Mouse (Mus musculus): ENCODE data around the gene Ptges3l. TPM values are rescaled to one million over a fixed set of nuclear protein-coding genes. Genes with fewer than 3 reads are reported as not detected.
"Not testable (repeated sequence)": the region's sequence is repeated elsewhere in the genome, so short reads cannot be mapped to it uniquely, and the experiment has no call there.

Gene Ptges3l
- total RNA-seq, 4 experiments from 2014 or later = 82.1 to 86.1 (median 84.0) TPM

DNA sequence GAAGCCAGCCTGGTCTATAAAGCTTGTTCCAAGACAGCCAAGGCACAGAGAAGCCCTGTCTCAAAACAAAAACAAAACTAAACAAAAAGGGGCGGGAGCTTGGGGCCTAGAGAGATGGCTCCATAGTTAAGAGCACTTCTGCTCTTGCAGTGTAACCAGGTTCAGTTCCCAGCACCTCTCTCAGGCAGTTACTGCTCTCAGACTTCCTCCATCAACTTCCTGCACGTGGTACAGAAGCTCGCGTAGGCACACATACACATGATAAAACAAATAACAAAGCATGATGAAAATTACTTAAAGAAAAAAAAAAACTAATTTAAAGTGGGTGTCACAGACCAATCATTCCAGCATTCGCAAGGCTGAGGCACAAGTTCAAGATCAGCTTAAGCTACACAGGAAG lies 5.0 kb downstream of the Ptges3l start:
- DNase-seq (ENCODE audit: low spot score in 2 of 2) = no peak

DNA sequence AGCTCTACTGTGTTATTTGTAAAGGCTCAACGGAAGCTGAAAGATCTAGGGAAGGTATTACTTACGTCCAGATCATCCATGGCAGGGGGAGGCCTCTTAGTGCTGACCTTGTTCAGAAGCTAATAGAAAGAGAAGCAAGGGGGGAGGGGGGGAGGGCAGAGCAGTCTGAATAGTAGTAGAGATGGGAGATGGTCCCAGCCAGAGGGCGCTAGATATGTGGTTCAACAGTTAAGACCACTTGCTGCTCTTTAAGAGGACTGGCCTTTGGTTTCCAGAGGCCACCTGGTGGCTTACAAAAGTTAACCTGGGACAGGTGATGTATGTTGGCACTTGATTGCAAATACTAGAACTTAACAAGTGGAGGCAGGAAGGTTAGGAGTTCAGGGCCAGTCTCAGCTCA lies 5.5 kb downstream of the Ptges3l start:
- no peak for DNase-seq (ENCODE audit: low spot score in 2 of 2)

DNA sequence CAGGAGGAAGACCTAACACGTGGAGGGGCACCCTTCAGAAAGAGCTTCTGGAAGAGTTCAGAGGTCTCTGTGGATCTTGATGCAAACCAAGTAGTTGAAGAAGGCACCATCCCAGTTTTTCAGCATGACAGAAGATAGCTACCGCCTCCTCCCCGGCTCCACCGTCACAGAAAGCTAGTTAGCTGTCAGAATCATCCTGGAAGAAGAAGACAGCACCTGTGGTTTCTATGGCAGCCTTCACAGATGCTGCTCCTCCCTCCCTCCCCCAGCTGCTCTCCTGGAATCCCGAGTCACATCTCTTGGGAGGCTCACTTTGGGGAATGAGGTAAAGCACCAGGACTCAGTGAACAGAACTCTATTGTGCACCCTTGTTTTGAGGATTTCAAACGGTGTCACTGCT lies 6.1 kb downstream of the Ptges3l start:
- no peak for DNase-seq (ENCODE audit: low spot score in 2 of 2)

DNA sequence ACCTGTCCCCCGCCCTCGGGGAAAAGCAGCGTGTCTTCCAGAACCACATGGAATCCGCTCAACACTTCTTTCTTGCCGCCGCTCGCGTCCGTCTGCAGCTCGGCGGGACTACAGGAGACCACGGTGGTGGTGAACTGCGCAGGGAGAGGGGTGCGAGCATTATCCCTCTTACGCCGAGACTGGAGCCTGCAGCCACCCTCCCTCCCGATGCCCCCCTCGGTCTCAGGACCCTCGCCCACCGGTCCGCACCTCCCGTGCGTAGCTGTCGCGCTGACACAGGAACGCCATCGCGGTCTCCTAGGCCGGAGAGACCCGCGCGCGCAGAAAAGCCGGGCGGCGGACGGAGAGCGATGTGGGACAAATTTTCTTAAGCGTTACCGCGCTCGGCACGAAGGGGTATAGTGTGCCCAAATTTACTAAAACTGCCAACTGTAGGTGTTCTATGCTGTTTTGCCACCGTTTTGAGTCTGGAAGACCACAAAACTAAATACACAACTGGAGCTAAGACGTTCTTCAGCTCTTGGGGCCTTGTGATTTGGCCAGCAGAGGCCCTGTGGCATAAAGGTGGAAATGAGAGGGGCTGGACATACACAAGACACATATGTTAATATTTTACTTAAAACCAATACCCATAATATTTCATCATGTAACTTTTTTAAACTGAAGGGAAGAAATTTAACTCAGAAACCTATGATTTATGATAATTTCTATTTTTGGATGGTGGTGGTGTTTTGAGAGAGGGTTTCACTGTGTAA lies 7.9 kb downstream of the Ptges3l start, which contains the start of gene Aarsd1:
Aarsd1 (minus strand) TSS at position 515 of the 755 bp plus-strand sequence.
- DNase-seq (ENCODE audit: low spot score in 2 of 2) = peak; percentile 67 to 77

DNA sequence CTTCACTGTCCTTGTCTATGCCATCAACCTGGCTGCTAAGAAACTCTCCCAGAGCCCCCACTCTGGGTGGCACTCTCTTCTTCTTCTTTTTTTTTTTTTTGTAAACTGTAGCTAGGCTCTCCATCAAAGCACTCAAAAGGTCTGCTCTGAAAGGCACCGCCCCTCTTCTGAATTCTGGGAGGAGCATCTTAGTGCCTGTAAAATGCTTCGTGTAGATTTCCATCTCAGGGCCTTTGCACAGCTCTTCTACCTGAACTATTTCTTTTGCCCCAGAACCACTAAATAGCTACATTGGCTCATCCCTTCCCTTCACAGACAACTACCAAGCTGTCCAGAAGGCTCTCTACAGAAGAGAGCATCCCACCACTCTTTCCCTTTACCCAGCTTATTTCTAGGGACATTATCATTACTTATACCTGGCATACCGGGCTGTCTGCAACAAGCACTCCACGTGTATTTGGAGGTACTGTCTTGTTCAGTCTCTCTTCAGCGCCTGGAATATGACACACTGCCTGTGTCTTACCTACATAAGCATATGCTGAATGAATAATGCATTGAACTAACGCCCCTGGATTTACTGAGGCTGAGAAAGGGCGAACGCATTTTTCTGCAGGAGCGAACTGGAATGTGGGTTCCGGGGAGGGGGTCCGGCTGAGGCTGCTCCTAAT lies 8.6 kb downstream of the Ptges3l start:
- no peak for DNase-seq (ENCODE audit: low spot score in 2 of 2)

DNA sequence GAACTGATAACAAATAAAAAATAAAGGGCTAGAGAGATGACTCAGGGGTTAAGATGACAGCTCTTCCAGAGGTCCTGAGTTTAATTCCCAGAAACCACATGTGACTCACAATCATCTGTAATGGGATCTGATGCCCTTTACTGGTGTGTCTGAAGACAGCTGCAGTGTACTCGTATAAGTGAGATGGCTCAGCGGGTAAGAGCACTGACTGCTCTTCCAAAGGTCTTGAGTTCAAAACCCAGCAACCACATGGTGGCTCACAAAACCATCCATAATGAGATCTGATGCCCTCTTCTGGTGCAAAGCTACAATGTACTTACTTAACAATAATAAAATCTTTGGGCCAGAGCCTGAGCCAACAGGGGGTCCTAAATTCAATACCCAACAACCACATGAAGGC lies 9.8 kb downstream of the Ptges3l start:
- no peak for DNase-seq (ENCODE audit: low spot score in 2 of 2)

DNA sequence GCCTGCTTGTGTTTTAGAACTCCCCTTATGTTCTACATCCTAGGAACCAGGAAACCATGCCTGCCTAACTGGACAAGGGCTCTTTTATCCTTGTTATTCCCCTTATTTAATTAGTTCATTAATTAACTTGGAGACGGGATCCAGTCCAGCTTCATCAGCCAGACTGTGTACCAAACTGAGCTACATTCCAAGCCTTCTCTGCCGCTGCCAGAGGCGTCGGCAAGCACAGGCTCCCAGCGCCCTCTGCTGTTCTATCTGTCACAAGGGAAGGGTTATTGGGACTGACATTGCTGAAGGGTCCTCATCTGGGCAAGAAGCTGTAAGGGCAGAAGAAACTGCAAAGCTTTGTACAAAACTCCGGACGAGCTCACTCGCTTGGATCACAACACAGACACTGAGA lies 30.0 kb downstream of the Ptges3l start:
- DNase-seq (ENCODE audit: low spot score in 2 of 2) = peak; percentile 28 to 32

DNA sequence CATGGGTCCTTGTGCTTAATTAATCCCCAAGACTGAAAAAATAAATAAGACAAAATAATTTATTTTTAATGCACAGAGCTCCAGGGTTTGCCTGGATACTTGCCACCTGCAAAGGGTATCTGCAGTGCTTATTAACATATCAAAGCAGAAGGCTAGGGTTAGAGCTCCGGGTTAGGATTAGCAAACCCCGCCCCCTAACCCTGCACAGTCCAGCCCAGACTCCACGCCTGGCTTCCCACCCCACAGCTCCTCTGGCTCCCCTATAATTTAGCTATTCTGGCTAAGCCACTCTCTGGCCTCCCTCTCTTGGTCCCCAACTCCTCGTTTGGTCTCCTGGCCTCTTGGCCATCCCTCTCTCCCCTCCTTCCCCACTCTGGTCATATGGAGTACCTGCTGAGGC lies 43.3 kb downstream of the Ptges3l start:
- no peak for DNase-seq (ENCODE audit: low spot score in 2 of 2)

DNA sequence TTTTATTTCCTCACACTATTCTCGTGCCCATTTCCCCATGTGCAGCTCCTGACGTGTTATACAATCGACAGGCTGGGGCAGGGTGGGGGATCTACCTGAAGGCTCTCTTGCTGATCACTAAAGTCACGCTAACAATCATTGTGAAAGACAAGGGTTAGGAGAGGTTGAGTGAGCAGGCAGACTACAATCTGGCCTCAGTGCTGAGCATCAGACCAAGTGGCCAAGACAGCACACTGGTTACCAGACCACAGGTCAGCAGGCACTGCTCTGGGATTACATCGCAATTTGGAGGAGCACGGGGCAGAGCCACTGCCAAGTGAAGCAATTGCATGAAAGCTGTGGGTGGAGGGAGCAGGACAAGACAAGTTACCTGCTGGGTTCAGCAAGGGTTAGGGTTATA lies 46.2 kb downstream of the Ptges3l start:
- no peak for DNase-seq (ENCODE audit: low spot score in 2 of 2)

DNA sequence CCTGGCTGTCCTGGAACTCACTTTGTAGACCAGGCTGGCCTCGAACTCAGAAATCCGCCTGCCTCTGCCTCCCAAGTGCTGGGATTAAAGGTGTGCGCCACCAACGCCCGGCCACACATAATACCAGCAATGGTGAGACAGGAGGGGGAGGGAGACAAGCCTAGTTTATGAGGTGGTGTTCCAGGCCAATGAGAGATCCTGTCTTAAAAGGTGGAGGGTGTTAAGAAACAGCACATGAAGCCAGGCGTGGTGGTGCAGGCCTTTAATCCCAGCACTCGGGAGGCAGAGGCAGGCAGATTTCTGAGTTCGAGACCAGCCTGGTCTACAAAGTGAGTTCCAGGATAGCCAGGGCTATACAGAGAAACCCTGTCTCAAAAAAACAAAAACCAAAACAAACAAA lies 46.9 kb downstream of the Ptges3l start:
- not testable (repeated sequence) for DNase-seq (ENCODE audit: low spot score in 2 of 2)

DNA sequence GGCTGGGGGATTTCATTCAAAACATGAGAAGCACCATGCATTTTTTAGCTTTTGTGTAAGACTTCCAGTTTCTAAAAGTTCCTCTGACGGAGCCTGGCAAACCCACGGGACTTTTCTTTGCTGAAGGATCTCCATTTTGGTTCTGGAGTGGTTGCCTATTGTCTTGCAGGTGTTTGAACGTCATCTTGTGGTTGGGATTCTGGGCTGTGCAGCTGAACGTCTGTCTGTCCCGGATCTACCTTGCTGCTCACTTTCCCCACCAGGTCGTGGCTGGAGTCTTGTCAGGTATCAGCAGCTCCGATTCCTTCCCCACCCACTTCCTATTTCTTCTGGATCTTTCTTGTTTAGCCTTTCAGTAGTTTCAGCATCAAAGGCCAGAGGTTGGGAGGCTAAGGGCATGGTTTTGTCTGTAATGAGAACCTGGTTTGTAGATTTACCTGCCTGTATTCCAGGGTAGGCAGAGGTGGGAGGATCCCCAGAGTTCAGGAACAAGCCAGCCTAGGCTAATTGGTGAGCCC lies 50.7 kb downstream of the Ptges3l start:
- DNase-seq (ENCODE audit: low spot score in 2 of 2) = no peak

DNA sequence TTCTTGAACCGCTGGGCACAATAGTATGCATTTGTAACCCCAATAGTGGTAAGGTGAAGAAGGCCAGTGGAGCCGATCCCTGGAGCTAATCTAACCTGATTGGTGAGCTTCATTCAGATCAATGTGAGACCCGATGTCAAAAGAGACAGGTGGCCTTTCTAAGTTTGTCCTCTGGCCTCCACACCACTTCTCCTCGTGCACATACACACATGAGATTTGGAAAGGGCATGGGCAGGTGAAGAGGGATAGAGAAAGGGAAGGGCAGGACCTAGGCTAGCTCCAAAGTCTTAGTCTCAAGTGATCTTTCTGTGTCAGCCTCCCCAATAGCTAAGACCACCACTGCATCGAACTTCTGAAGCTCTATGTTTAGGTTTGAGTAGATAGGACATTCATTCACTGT lies 55.0 kb downstream of the Ptges3l start:
- no peak for DNase-seq (ENCODE audit: low spot score in 2 of 2)

Small RNAs within 50 kb of the gene (microRNA-seq; reads per million reads assigned to microRNA genes)
- gene Mir6929 = 4.2 reads per million

Other genes with a start within 250 kb of the Ptges3l start
- gene Ccr10, start 249.9 kb downstream of the Ptges3l start, total RNA-seq (2022) = not detected
- gene Ezh1, start 198.9 kb downstream of the Ptges3l start, total RNA-seq (2022) = 10 to 100 TPM; 24.3 to 31.0 (median 26.2) TPM
- gene Ramp2, start 179.3 kb downstream of the Ptges3l start, total RNA-seq (2022) = 10 to 100 TPM; 19.3 to 28.6 (median 25.4) TPM
- 10 to 100 TPM; 44.9 to 48.1 (median 47.2) TPM for gene Vps25, start 171.6 kb downstream of the Ptges3l start, total RNA-seq (2022)
- gene Wnk4, start 164.8 kb downstream of the Ptges3l start, total RNA-seq (2022) = under 1 TPM in 3 of 4 experiments, not detected in 1; 0.12 to 0.49 (median 0.32) TPM
- under 1 TPM in 3 of 4 experiments, not detected in 1; 0.29 to 0.53 (median 0.34) TPM for gene Cntd1, start 146.3 kb downstream of the Ptges3l start, total RNA-seq (2022)
- 10 to 100 TPM; 71.9 to 80.9 (median 76.5) TPM for gene Coa3, start 146.2 kb downstream of the Ptges3l start, total RNA-seq (2022)
- gene Becn1, start 123.0 kb downstream of the Ptges3l start, total RNA-seq (2022) = 100 to 1,000 TPM in 2 of 4 experiments, 10 to 100 TPM in 2; 86.0 to 113 (median 101) TPM
- 10 to 100 TPM; 59.5 to 80.8 (median 69.4) TPM for gene Psme3, start 109.1 kb downstream of the Ptges3l start, total RNA-seq (2022)
- 1 to 10 TPM in 1 of 4 experiments, under 1 TPM in 3; 0.46 to 1.1 (median 0.59) TPM for gene Aoc2, start 100.3 kb downstream of the Ptges3l start, total RNA-seq (2022)
- 10 to 100 TPM in 1 of 4 experiments, 1 to 10 TPM in 3; 2.0 to 11.5 (median 5.1) TPM for gene Aoc3, start 94.7 kb downstream of the Ptges3l start, total RNA-seq (2022)
- gene G6pc, start 57.8 kb downstream of the Ptges3l start, total RNA-seq (2022) = under 1 TPM in 1 of 4 experiments, not detected in 3; 0.16 TPM
- 10 to 100 TPM; 17.4 to 25.9 (median 25.2) TPM for gene Aarsd1, start 7.7 kb downstream of the Ptges3l start, total RNA-seq (2022)
- gene Gm27029, start 537 bp downstream of the Ptges3l start, total RNA-seq (2022) = 10 to 100 TPM in 2 of 4 experiments, 1 to 10 TPM in 2; 4.4 to 13.0 (median 8.2) TPM
- gene Rundc1, start 248 bp downstream of the Ptges3l start, total RNA-seq (2022) = 1 to 10 TPM; 7.7 to 8.5 (median 7.9) TPM
- gene Rpl27, start 17.0 kb upstream of the Ptges3l start, total RNA-seq (2022) = 10 to 100 TPM; 20.8 to 47.8 (median 31.7) TPM
- 1 to 10 TPM; 7.4 to 9.7 (median 8.7) TPM for gene Ifi35, start 23.1 kb upstream of the Ptges3l start, total RNA-seq (2022)
- gene Rnd2, start 39.7 kb upstream of the Ptges3l start, total RNA-seq (2022) = 1 to 10 TPM; 2.4 to 3.9 (median 3.5) TPM
- gene Vat1, start 40.9 kb upstream of the Ptges3l start, total RNA-seq (2022) = 10 to 100 TPM in 2 of 4 experiments, 1 to 10 TPM in 2; 7.9 to 14.0 (median 9.8) TPM
- gene Brca1, start 126.6 kb upstream of the Ptges3l start, total RNA-seq (2022) = under 1 TPM in 2 of 4 experiments, not detected in 2; 0.07 to 0.11 TPM
- 10 to 100 TPM; 61.4 to 66.8 (median 65.4) TPM for gene Nbr1, start 126.8 kb upstream of the Ptges3l start, total RNA-seq (2022)
- gene Tmem106a, start 156.9 kb upstream of the Ptges3l start, total RNA-seq (2022) = 1 to 10 TPM in 2 of 4 experiments, under 1 TPM in 2; 0.61 to 1.8 (median 1.0) TPM
- not detected for gene Gm11634, start 173.9 kb upstream of the Ptges3l start, total RNA-seq (2022)
- gene Rdm1, start 201.9 kb upstream of the Ptges3l start, total RNA-seq (2022) = 10 to 100 TPM; 29.7 to 40.5 (median 33.7) TPM
- 10 to 100 TPM in 1 of 4 experiments, 1 to 10 TPM in 3; 4.6 to 10.2 (median 5.7) TPM for gene Arl4d, start 240.2 kb upstream of the Ptges3l start, total RNA-seq (2022)

Data from gastrocnemius, adult 8-10 months (tissue).